Mouse (Mus musculus) neural tube, embryonic 12.5 days (tissue): ENCODE measurements around the gene Krt80. TPM values are rescaled to one million over a fixed set of nuclear protein-coding genes. Genes with fewer than 3 reads are reported as not detected.

ENCODE experiments used
- ATAC-seq: fragments of 200-750 bp; cut with Nextera tagmentation; 2 replicates; pipeline ENCODE4 v1.8.0; 2017; ENCODE audit warnings: low read depth, mild to moderate bottlenecking, moderate TSS enrichment, moderate library complexity; ENCODE audit not compliant: low FRiP score
- H3K27ac ChIP-seq: fragments of 300-500 bp; sonication (generic); 2 replicates; pipeline ENCODE4 v1.5.1; 2016
- H3K27me3 ChIP-seq: fragments of 300-500 bp; sonication (generic); replicated peaks from 2 replicates; pipeline ENCODE4 v1.6.1; 2016; ENCODE audit warnings: mild to moderate bottlenecking
- H3K36me3 ChIP-seq: fragments of 300-500 bp; sonication (generic); 2 replicates; pipeline ENCODE4 v1.6.1; 2016; ENCODE audit warnings: mild to moderate bottlenecking
- H3K4me1 ChIP-seq: fragments of 300-500 bp; sonication (generic); 2 replicates; pipeline ENCODE4 v1.6.1; 2016
- H3K4me2 ChIP-seq: fragments of 300-500 bp; sonication (generic); replicated peaks from 2 replicates; pipeline ENCODE4 v1.6.1; 2016; ENCODE audit warnings: mild to moderate bottlenecking
- H3K4me3 ChIP-seq: fragments of 300-500 bp; sonication (generic); 2 replicates; pipeline ENCODE4 v1.5.1; 2016
- H3K9ac ChIP-seq: fragments of 300-500 bp; sonication (generic); 2 replicates; pipeline ENCODE4 v1.6.1; 2016; ENCODE audit warnings: mild to moderate bottlenecking
- H3K9me3 ChIP-seq: fragments of 300-500 bp; sonication (generic); 2 replicates; pipeline ENCODE4 v1.6.1; 2016; ENCODE audit warnings: mild to moderate bottlenecking
- WGBS: fragments of 180-500 bp; shearing (Covaris S2); methylation state at CpG from one replicate; pipeline ENCODE4 v1.1.7; 2016; 5-methylcytosine and 5-hydroxymethylcytosine counted together
- polyA plus RNA-seq: library from polyadenylated mRNA; unstranded; fragments of >200 nt; fragmentation: Nextera tagmentation; extraction: Ambion mirVana; gene quantifications from 2 replicates; pipeline ENCODE4 v1.2.1, GENCODE M21; 2016

Krt80 gene
- polyA plus RNA-seq, 1 experiment from 2014 or later, result not detected

- H3K36me3 ChIP-seq, result no peaks in the 10 kb centered on the region
- H3K9me3 ChIP-seq, result no peaks in the 10 kb centered on the region
- no peak overlapping the region for H3K27ac ChIP-seq
- H3K4me3 ChIP-seq, result no peak overlapping the region
- no peaks in the 10 kb centered on the region for H3K27me3 ChIP-seq
- 70% methylated on average over 14 of the region's 14 CpGs for WGBS
- no peaks in the 10 kb centered on the region for H3K4me1 ChIP-seq
- no peak overlapping the region for H3K9ac ChIP-seq
- no peak overlapping the region for H3K4me2 ChIP-seq
- ATAC-seq, result no peak
These were observed 50.8 kb downstream of the Krt80 start for GRCm38 (mm10) chr15:101318889-101319765.

DNA sequence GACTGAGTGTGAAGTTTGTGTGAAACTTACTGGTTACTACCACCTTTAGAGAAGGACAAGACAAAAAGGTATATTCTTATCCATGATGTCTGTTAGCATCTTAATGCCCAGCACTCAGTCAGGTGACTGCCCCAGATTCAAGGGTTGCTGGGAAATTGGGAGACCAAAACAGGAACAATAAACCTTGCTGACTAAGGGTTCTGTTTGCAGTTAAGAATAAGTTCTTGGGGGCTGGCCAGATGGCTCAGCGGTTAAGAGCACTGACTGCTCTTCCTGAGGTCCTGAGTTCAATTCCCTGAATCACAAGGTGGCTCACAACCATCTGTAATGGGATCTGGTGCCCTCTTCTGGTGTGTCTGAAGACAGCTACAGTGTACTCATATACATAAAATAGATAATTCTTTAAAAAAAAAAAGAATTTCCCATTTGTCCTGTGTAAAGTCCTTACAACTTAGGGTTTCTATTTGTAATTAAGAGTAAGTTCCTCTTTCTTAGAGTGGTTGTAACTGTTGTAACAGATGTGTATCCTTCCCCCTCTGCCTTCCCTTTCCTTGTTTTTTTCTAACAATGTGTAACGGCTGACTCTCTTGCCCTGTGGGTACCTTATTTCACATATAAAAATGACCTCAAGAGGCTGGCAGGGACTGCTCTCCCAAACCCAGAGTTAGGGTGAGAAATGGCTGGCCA, 52.0 kb downstream of the Krt80 start:
- no peak overlapping the region for H3K4me3 ChIP-seq
- H3K27me3 ChIP-seq, result no peaks in the 10 kb centered on the region
- H3K9ac ChIP-seq, result no peak overlapping the region
- no peaks in the 10 kb centered on the region for H3K36me3 ChIP-seq
- no peak overlapping the region for H3K27ac ChIP-seq
- WGBS, result 90% methylated on average over 2 of the region's 2 CpGs
- no peak for ATAC-seq
- H3K9me3 ChIP-seq, result no peaks in the 10 kb centered on the region
- no peak overlapping the region for H3K4me2 ChIP-seq
- no peaks in the 10 kb centered on the region for H3K4me1 ChIP-seq

GRCm38 (mm10) chr15:101316913-101317813, 52.8 kb downstream of the Krt80 start:
- Histone ChIP-seq H3K4me3 (no peak overlapping the region), H3K9ac (no peak overlapping the region), H3K4me2 (no peak overlapping the region), H3K27me3 (no peaks in the 10 kb centered on the region), H3K9me3 (no peaks in the 10 kb centered on the region), H3K4me1 (no peaks in the 10 kb centered on the region), H3K27ac (no peak overlapping the region), H3K36me3 (no peaks in the 10 kb centered on the region)
- 72% methylated on average over 18 of the region's 18 CpGs for WGBS
- no peak for ATAC-seq

DNA sequence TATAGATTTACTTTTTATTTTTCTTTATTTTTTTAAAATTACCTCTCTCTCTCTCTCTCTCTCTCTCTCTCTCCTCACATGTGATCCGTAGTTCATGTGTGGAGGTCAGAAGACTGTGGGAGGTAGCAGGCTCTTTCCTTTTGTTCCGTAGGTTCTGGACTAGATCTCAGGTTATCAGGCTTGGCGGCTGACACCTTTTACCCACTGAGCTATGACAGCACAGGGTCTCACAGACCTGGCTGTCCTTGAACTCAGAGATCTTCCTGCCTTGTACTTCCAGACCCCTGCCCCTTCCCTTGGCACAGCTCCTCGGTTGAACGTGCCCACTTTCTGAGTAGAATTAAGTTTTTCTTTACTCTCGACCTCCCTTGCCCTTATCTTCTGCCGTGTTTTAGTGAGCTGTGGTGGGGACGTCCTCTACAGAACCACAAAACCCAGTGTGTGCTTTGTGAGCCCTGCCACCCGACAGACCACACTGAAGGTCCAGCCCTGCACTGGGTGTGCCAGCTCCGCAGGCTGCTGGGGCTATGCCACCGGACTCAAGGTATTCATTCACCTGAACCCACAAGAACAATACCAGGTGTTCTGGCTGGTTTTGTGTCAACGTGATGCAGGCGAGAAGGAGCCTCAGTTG, 53.6 kb downstream of the Krt80 start:
- Histone ChIP-seq H3K27me3 (no peaks in the 10 kb centered on the region), H3K4me1 (no peaks in the 10 kb centered on the region), H3K9ac (no peak overlapping the region), H3K4me2 (peak overlapping the region; percentile 37; the same call in 1 of the 2 replicates), H3K36me3 (no peaks in the 10 kb centered on the region), H3K4me3 (no peak overlapping the region), H3K27ac (no peak overlapping the region), H3K9me3 (no peaks in the 10 kb centered on the region)
- 60% methylated on average over 13 of the region's 13 CpGs for WGBS
- peak; percentile 31; the same call in 1 of the 2 replicates for ATAC-seq

- WGBS, result 4% methylated on average over 11 of the region's 11 CpGs
- Histone ChIP-seq H3K4me1 (no peaks in the 10 kb centered on the region), H3K27me3 (no peaks in the 10 kb centered on the region), H3K9ac (no peak overlapping the region), H3K4me3 (no peak overlapping the region), H3K27ac (no peak overlapping the region), H3K4me2 (peak overlapping the region; percentile 37; the same call in 1 of the 2 replicates), H3K9me3 (no peaks in the 10 kb centered on the region), H3K36me3 (no peaks in the 10 kb centered on the region)
- ATAC-seq, result peak; percentile 88
These were observed 54.1 kb downstream of the Krt80 start for GRCm38 (mm10) chr15:101315832-101316231.

- no peak overlapping the region for H3K4me3 ChIP-seq
- no peaks in the 10 kb centered on the region for H3K9me3 ChIP-seq
- no peaks in the 10 kb centered on the region for H3K36me3 ChIP-seq
- no peak overlapping the region for H3K4me2 ChIP-seq
- 0 out of 2 replicates have a peak, but pooled peaks have one; percentile 15 for ATAC-seq
- H3K4me1 ChIP-seq, result no peaks in the 10 kb centered on the region
- H3K27me3 ChIP-seq, result no peaks in the 10 kb centered on the region
- no peak overlapping the region for H3K27ac ChIP-seq
- no peak overlapping the region for H3K9ac ChIP-seq
- WGBS, result 86% methylated on average over 4 of the region's 4 CpGs
These were observed 54.6 kb downstream of the Krt80 start for GRCm38 (mm10) chr15:101315378-101315777.

DNA sequence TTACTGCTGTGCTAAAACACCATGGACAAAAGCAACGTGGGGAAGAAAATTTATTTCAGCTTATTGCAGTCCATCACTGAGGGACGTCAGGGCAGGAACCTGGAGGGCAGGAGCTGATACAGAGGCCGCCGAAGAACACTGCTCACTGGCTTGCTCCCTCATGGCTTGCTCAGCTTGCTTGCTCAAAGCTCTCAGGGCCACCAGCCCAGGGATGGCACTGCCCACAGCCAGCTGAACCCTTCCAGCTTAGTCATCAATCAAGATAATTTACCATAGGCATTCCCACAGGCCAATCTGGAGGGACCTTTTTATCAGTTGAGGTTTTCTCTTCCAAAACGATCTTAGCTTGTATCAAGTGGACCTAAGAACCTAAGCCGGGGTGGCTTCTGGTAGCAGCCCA, 58.0 kb downstream of the Krt80 start:
- H3K27ac ChIP-seq, result no peak overlapping the region
- H3K4me2 ChIP-seq, result no peak overlapping the region
- no peak overlapping the region for H3K9ac ChIP-seq
- no peak for ATAC-seq
- no peaks in the 10 kb centered on the region for H3K36me3 ChIP-seq
- no peaks in the 10 kb centered on the region for H3K4me1 ChIP-seq
- H3K27me3 ChIP-seq, result no peaks in the 10 kb centered on the region
- no peak overlapping the region for H3K4me3 ChIP-seq
- no peaks in the 10 kb centered on the region for H3K9me3 ChIP-seq
- 78% methylated on average over 6 of the region's 6 CpGs for WGBS

DNA sequence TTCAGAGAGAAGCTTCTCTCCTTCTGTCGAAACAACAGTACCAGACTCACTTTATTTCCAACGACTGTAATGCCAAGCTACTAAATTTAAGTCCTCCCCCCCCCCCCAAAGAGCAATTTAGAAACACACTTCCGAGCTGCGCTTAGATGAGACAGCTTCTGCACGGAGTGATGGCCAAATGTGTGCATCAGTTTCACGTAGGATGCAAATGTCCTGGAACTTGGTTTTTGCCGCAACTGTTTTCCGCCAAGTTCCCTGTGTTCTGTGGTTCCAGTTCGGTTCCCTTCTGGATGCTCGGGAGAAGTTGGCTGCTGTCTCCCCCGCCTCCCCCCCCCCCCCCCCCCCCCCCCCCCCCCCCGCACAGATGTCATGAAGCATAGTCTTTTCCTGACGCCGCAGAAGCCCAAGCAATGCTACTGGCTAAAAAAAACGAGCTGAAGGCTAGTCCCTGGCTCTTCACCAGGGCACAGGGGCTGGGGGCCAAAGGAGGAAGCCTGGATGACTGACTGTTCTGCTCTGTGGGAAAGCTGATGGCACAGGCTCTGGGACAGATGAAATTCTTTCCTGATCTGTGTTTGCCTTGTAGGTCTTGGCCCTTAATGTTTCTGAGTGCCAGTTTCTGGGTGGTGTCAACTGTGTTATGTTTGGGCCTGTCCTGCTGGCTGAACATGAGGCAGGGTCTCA, 58.7 kb downstream of the Krt80 start:
- Histone ChIP-seq H3K9me3 (no peaks in the 10 kb centered on the region), H3K27me3 (no peaks in the 10 kb centered on the region), H3K9ac (no peak overlapping the region), H3K36me3 (no peaks in the 10 kb centered on the region), H3K4me1 (no peaks in the 10 kb centered on the region), H3K4me2 (no peak overlapping the region), H3K27ac (no peak overlapping the region), H3K4me3 (no peak overlapping the region)
- 71% methylated on average over 14 of the region's 15 CpGs for WGBS
- ATAC-seq, result no peak

DNA sequence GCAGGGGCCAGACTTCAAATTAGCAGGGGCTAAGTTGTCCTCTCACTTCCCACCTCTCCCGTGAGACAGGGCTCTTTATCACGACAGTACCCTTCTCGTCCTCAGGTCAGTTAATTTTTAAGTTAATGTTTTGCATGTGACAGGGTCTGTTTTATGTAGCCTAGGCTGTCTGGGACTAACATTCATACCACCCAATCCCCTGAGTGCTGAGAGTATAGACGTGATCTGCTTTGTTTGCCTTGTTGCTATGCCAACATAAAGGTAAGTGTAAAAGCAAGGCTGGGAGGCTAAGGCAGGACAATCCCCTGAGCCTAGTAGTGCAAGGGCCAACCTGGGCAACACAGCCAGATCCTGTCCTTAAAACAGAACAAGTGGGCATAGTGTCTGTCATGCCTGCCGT, 60.5 kb downstream of the Krt80 start:
- no peak overlapping the region for H3K27ac ChIP-seq
- no peaks in the 10 kb centered on the region for H3K27me3 ChIP-seq
- no peaks in the 10 kb centered on the region for H3K4me1 ChIP-seq
- no peak for ATAC-seq
- H3K9ac ChIP-seq, result no peak overlapping the region
- H3K9me3 ChIP-seq, result no peaks in the 10 kb centered on the region
- no peak overlapping the region for H3K4me2 ChIP-seq
- no peaks in the 10 kb centered on the region for H3K36me3 ChIP-seq
- no peak overlapping the region for H3K4me3 ChIP-seq
- 60% methylated on average over 5 of the region's 5 CpGs for WGBS

GRCm38 (mm10) chr15:101308440-101309348, 61.3 kb downstream of the Krt80 start:
- no peak overlapping the region for H3K4me3 ChIP-seq
- H3K27me3 ChIP-seq, result no peaks in the 10 kb centered on the region
- no peaks in the 10 kb centered on the region for H3K9me3 ChIP-seq
- no peak overlapping the region for H3K9ac ChIP-seq
- 68% methylated on average over 13 of the region's 13 CpGs for WGBS
- no peak for ATAC-seq
- H3K4me2 ChIP-seq, result no peak overlapping the region
- H3K36me3 ChIP-seq, result no peaks in the 10 kb centered on the region
- H3K4me1 ChIP-seq, result no peaks in the 10 kb centered on the region
- H3K27ac ChIP-seq, result no peak overlapping the region
